Mouse (Mus musculus) hindbrain, embryonic 10.5 days (tissue): ENCODE data around the gene Sfxn1. TPM values are rescaled to one million over a fixed set of nuclear protein-coding genes. Genes with fewer than 3 reads are reported as not detected.

Experiments used
- DNase-seq: peaks from one replicate; pipeline ENCODE4 v3.0.0-alpha.2; 2017; ENCODE audit warnings: low spot score
- H3K27ac ChIP-seq: fragments of 300-500 bp; sonication (generic); 2 replicates; pipeline ENCODE4 v1.5.1; 2016; ENCODE audit warnings: mild to moderate bottlenecking, moderate library complexity
- H3K27me3 ChIP-seq: fragments of 300-500 bp; sonication (generic); 2 replicates; pipeline ENCODE4 v1.6.1; 2016; ENCODE audit warnings: mild to moderate bottlenecking; ENCODE audit not compliant: poor library complexity, insufficient read depth, severe bottlenecking
- H3K36me3 ChIP-seq: fragments of 300-500 bp; sonication (generic); 2 replicates; pipeline ENCODE4 v1.6.1; 2016; ENCODE audit warnings: mild to moderate bottlenecking, moderate library complexity
- H3K4me1 ChIP-seq: fragments of 300-500 bp; sonication (generic); replicated peaks from 2 replicates; pipeline ENCODE4 v1.6.1; 2016; ENCODE audit warnings: mild to moderate bottlenecking
- H3K4me3 ChIP-seq: fragments of 300-500 bp; sonication (generic); 2 replicates; pipeline ENCODE4 v1.5.1; 2016; ENCODE audit warnings: mild to moderate bottlenecking, moderate library complexity
- H3K9me3 ChIP-seq: fragments of 300-500 bp; sonication (generic); 2 replicates; pipeline ENCODE4 v1.6.1; 2016; ENCODE audit warnings: mild to moderate bottlenecking, moderate library complexity
- WGBS: fragments of 180-500 bp; shearing (Covaris S2); methylation state at CpG from one replicate; pipeline ENCODE4 v1.1.7; 2016; 5-methylcytosine and 5-hydroxymethylcytosine counted together
- polyA plus RNA-seq: library from polyadenylated mRNA; unstranded; fragments of >200 nt; fragmentation: Nextera tagmentation; extraction: Ambion mirVana; gene quantifications from 2 replicates; pipeline ENCODE4 v1.2.1, GENCODE M21; 2016

Sfxn1 gene
- polyA plus RNA-seq, 1 experiment from 2014 or later = 66.8 TPM

GRCm38 (mm10) chr13:54082946-54083345 lies 11.3 kb downstream of the Sfxn1 start:
- no peak overlapping the region for H3K4me3 ChIP-seq
- H3K36me3 ChIP-seq = peaks cover 30% of the 10 kb centered on the region
- no peak for DNase-seq
- 77% methylated on average over 5 of the region's 5 CpGs for WGBS
- no peaks in the 10 kb centered on the region for H3K9me3 ChIP-seq
- H3K27me3 ChIP-seq = no peaks in the 10 kb centered on the region
- H3K27ac ChIP-seq = no peak overlapping the region
- H3K4me1 ChIP-seq = peaks cover 28% of the 10 kb centered on the region

GRCm38 (mm10) chr13:54084178-54084577 lies 12.5 kb downstream of the Sfxn1 start:
- H3K27me3 ChIP-seq = no peaks in the 10 kb centered on the region
- H3K4me3 ChIP-seq = no peak overlapping the region
- H3K4me1 ChIP-seq = peaks cover 21% of the 10 kb centered on the region; the same call in 1 of the 2 replicates
- DNase-seq = no peak
- peaks cover 43% of the 10 kb centered on the region for H3K36me3 ChIP-seq
- H3K9me3 ChIP-seq = no peaks in the 10 kb centered on the region
- 62% methylated on average over 4 of the region's 4 CpGs for WGBS
- no peak overlapping the region for H3K27ac ChIP-seq

GRCm38 (mm10) chr13:54084826-54085225 lies 13.2 kb downstream of the Sfxn1 start:
- DNase-seq = no peak
- WGBS = 93% methylated on average over 5 of the region's 5 CpGs
- H3K4me3 ChIP-seq = no peak overlapping the region
- no peak overlapping the region for H3K27ac ChIP-seq
- H3K36me3 ChIP-seq = peaks cover 49% of the 10 kb centered on the region
- no peaks in the 10 kb centered on the region for H3K9me3 ChIP-seq
- no peaks in the 10 kb centered on the region for H3K27me3 ChIP-seq
- peaks cover 17% of the 10 kb centered on the region; the same call in 1 of the 2 replicates for H3K4me1 ChIP-seq

GRCm38 (mm10) chr13:54085266-54085665 lies 13.6 kb downstream of the Sfxn1 start:
- no peaks in the 10 kb centered on the region for H3K27me3 ChIP-seq
- no peak overlapping the region for H3K27ac ChIP-seq
- H3K9me3 ChIP-seq = no peaks in the 10 kb centered on the region
- H3K4me1 ChIP-seq = peaks cover 13% of the 10 kb centered on the region; the same call in 1 of the 2 replicates
- no peak overlapping the region for H3K4me3 ChIP-seq
- DNase-seq = no peak
- H3K36me3 ChIP-seq = peaks cover 52% of the 10 kb centered on the region
- 93% methylated on average over 18 of the region's 18 CpGs for WGBS

- Histone ChIP-seq H3K36me3 (peaks cover 98% of the 10 kb centered on the region), H3K4me3 (no peak overlapping the region), H3K27ac (no peak overlapping the region), H3K27me3 (no peaks in the 10 kb centered on the region), H3K4me1 (no peaks in the 10 kb centered on the region), H3K9me3 (no peaks in the 10 kb centered on the region)
- 90% methylated on average over 6 of the region's 6 CpGs for WGBS
- no peak for DNase-seq
These were observed 20.1 kb downstream of the Sfxn1 start for GRCm38 (mm10) chr13:54091719-54092118.

GRCm38 (mm10) chr13:54094349-54094748 lies 22.7 kb downstream of the Sfxn1 start:
- H3K4me3 ChIP-seq = no peak overlapping the region
- H3K27ac ChIP-seq = no peak overlapping the region
- 97% methylated on average over 4 of the region's 4 CpGs for WGBS
- peaks cover 97% of the 10 kb centered on the region for H3K36me3 ChIP-seq
- DNase-seq = no peak
- H3K27me3 ChIP-seq = no peaks in the 10 kb centered on the region
- no peaks in the 10 kb centered on the region for H3K4me1 ChIP-seq
- H3K9me3 ChIP-seq = no peaks in the 10 kb centered on the region

GRCm38 (mm10) chr13:54094963-54095362 lies 23.3 kb downstream of the Sfxn1 start:
- 82% methylated on average over 6 of the region's 6 CpGs for WGBS
- no peaks in the 10 kb centered on the region for H3K9me3 ChIP-seq
- H3K4me1 ChIP-seq = no peaks in the 10 kb centered on the region
- H3K27ac ChIP-seq = no peak overlapping the region
- H3K36me3 ChIP-seq = peaks cover 97% of the 10 kb centered on the region
- DNase-seq = no peak
- H3K4me3 ChIP-seq = no peak overlapping the region
- H3K27me3 ChIP-seq = no peaks in the 10 kb centered on the region

- H3K27ac ChIP-seq = no peak overlapping the region
- H3K4me1 ChIP-seq = no peaks in the 10 kb centered on the region
- H3K27me3 ChIP-seq = no peaks in the 10 kb centered on the region
- H3K4me3 ChIP-seq = no peak overlapping the region
- DNase-seq = no peak
- H3K36me3 ChIP-seq = peaks cover 98% of the 10 kb centered on the region
- 91% methylated on average over 8 of the region's 8 CpGs for WGBS
- no peaks in the 10 kb centered on the region for H3K9me3 ChIP-seq
These were observed 24.1 kb downstream of the Sfxn1 start for GRCm38 (mm10) chr13:54095721-54096120.

- Histone ChIP-seq H3K27ac (no peak overlapping the region), H3K27me3 (no peaks in the 10 kb centered on the region), H3K4me3 (no peak overlapping the region), H3K4me1 (no peaks in the 10 kb centered on the region), H3K9me3 (no peaks in the 10 kb centered on the region), H3K36me3 (peaks cover 96% of the 10 kb centered on the region)
- DNase-seq = no peak
- 93% methylated on average over 4 of the region's 4 CpGs for WGBS
These were observed 25.6 kb downstream of the Sfxn1 start for GRCm38 (mm10) chr13:54097227-54097626.

- Histone ChIP-seq H3K9me3 (no peaks in the 10 kb centered on the region), H3K36me3 (peaks cover 94% of the 10 kb centered on the region), H3K4me3 (no peak overlapping the region), H3K27ac (no peak overlapping the region), H3K27me3 (no peaks in the 10 kb centered on the region), H3K4me1 (no peaks in the 10 kb centered on the region)
- no peak for DNase-seq
- WGBS = 91% methylated on average over 6 of the region's 6 CpGs
These were observed 26.1 kb downstream of the Sfxn1 start for GRCm38 (mm10) chr13:54097797-54098196.

- H3K4me1 ChIP-seq = no peaks in the 10 kb centered on the region
- 93% methylated on average over 15 of the region's 15 CpGs for WGBS
- peaks cover 81% of the 10 kb centered on the region for H3K36me3 ChIP-seq
- no peak for DNase-seq
- no peaks in the 10 kb centered on the region for H3K9me3 ChIP-seq
- H3K27me3 ChIP-seq = no peaks in the 10 kb centered on the region
- H3K4me3 ChIP-seq = no peak overlapping the region
- no peak overlapping the region for H3K27ac ChIP-seq
These were observed 29.6 kb downstream of the Sfxn1 start for GRCm38 (mm10) chr13:54101031-54101820.

- Histone ChIP-seq H3K9me3 (no peaks in the 10 kb centered on the region), H3K4me1 (no peaks in the 10 kb centered on the region), H3K27ac (no peak overlapping the region), H3K4me3 (no peak overlapping the region), H3K27me3 (no peaks in the 10 kb centered on the region), H3K36me3 (peaks cover 82% of the 10 kb centered on the region)
- 93% methylated on average over 3 of the region's 3 CpGs for WGBS
- no peak for DNase-seq
These were observed 30.4 kb downstream of the Sfxn1 start for GRCm38 (mm10) chr13:54102061-54102460.

GRCm38 (mm10) chr13:54103271-54103670 lies 31.6 kb downstream of the Sfxn1 start:
- Histone ChIP-seq H3K9me3 (no peaks in the 10 kb centered on the region), H3K4me3 (no peak overlapping the region), H3K36me3 (peaks cover 80% of the 10 kb centered on the region), H3K27me3 (no peaks in the 10 kb centered on the region), H3K27ac (no peak overlapping the region), H3K4me1 (no peaks in the 10 kb centered on the region)
- 93% methylated on average over 3 of the region's 3 CpGs for WGBS
- DNase-seq = no peak
